Mouse (Mus musculus) midbrain, postnatal 0 days (tissue): ENCODE data around the gene Cryzl1. TPM values are rescaled to one million over a fixed set of nuclear protein-coding genes. Genes with fewer than 3 reads are reported as not detected.

Experiments
- ATAC-seq: fragments of 200-750 bp; cut with Nextera tagmentation; 2 replicates; pipeline ENCODE4 v1.8.0; 2017; ENCODE audit warnings: moderate number of reproducible peaks, mild to moderate bottlenecking, moderate TSS enrichment, moderate library complexity; ENCODE audit not compliant: low FRiP score
- DNase-seq: peaks from one replicate; pipeline ENCODE4 v3.0.0-alpha.2; 2015; ENCODE audit warnings: low spot score
- H3K27ac ChIP-seq: fragments of 300-500 bp; sonication (generic); 2 replicates; pipeline ENCODE4 v1.5.1; 2014; ENCODE audit warnings: low read depth, mild to moderate bottlenecking, low read length, mixed read lengths
- H3K27me3 ChIP-seq: fragments of 300-500 bp; sonication (generic); 2 replicates; pipeline ENCODE4 v1.6.1; 2014; ENCODE audit warnings: low read length, control low read depth, mixed read lengths; ENCODE audit not compliant: insufficient read depth
- H3K36me3 ChIP-seq: fragments of 300-500 bp; sonication (generic); 2 replicates; pipeline ENCODE4 v1.6.1; 2014; ENCODE audit warnings: low read length, control low read depth, mixed read lengths; ENCODE audit not compliant: insufficient read depth
- H3K4me1 ChIP-seq: fragments of 300-500 bp; sonication (generic); 2 replicates; pipeline ENCODE4 v1.6.1; 2014; ENCODE audit warnings: mild to moderate bottlenecking, control low read depth, antibody characterized with exemption, low read length, mixed read lengths; ENCODE audit not compliant: insufficient read depth
- H3K4me2 ChIP-seq: fragments of 300-500 bp; sonication (generic); 2 replicates; pipeline ENCODE4 v1.6.1; 2014; ENCODE audit warnings: low read depth, mild to moderate bottlenecking, low read length, mixed read lengths; ENCODE audit not compliant: poor library complexity, severe bottlenecking
- H3K4me3 ChIP-seq: fragments of 300-500 bp; sonication (generic); 2 replicates; pipeline ENCODE4 v1.5.1; 2014; ENCODE audit warnings: low read depth, mild to moderate bottlenecking, low read length, moderate library complexity
- H3K9ac ChIP-seq: fragments of 300-500 bp; sonication (generic); replicated peaks from 2 replicates; pipeline ENCODE4 v1.6.1; 2014; ENCODE audit warnings: mild to moderate bottlenecking, low read length, moderate library complexity, mixed read lengths; ENCODE audit not compliant: poor library complexity, severe bottlenecking
- H3K9me3 ChIP-seq: fragments of 300-500 bp; sonication (generic); 2 replicates; pipeline ENCODE4 v1.6.1; 2016; ENCODE audit warnings: low read length, control low read depth
- CTCF ChIP-seq: IDR thresholded peaks from 2 replicates; pipeline ENCODE4 v1.5.1; 2016; ENCODE audit warnings: antibody characterized with exemption, mild to moderate bottlenecking
- WGBS: fragments of 180-500 bp; shearing (Covaris S2); extraction: QIAGEN DNeasy Blood & Tissue Kit; methylation state at CpG from one replicate; pipeline ENCODE4 v1.1.7; 2014; 5-methylcytosine and 5-hydroxymethylcytosine counted together
- polyA plus RNA-seq: library from polyadenylated mRNA; unstranded; fragments of >200 nt; fragmentation: Nextera tagmentation; extraction: Ambion mirVana; gene quantifications from 2 replicates; pipeline ENCODE4 v1.2.1, GENCODE M21; 2015
- total RNA-seq: library from RNA; depleted of rRNA; stranded (reverse); fragments of >200 nt; gene quantifications from 2 replicates; pipeline ENCODE4 v1.2.3, GENCODE M21; 2014

The Cryzl1 gene
- total and polyA plus RNA-seq, 2 experiments from 2014 or later: 42.9 to 93.0 TPM

DNA sequence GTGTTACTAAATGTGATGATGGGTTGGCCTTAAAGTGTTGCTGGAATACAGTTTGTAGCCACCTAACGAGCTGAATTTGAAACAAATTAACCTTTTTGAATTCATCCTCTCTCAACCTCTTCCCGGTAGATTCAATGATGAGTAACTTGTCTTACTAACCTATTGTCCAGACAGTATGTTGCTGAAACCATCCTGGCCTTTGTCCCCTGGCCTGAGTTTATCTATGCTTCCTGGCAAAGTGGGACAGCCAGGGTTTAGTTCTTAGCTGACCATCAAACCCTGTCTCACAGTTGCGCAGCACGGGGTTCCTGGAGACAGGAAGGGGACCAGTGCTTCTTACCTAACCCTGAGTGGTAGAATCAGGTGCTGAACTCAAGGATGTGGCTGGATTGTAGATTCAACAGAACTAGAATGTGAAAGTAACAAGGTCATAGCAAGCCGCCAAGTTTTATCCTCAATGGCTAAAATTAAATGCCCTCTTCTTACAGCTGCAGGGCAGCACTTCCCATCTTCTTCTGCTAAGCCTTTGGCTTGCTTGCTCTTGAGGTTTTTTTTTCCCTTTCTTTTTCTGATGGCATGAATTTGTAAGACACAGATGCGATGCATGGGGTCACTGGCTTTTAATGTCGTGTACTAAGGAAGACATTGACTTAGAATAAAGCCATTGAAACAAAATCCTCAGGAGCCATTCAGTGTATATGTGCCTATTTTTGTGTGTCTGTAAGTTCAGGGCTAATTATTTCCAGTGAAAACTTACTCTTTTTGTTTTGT, 7.5 kb upstream of the Cryzl1 start:
- H3K9ac ChIP-seq: no peak overlapping the region
- H3K4me2 ChIP-seq: no peak overlapping the region
- H3K36me3 ChIP-seq: no peaks in the 10 kb centered on the region
- ATAC-seq (no peak), DNase-seq (no peak)
- no peaks in the 10 kb centered on the region for H3K9me3 ChIP-seq
- peaks cover 16% of the 10 kb centered on the region for H3K4me1 ChIP-seq
- 70% methylated on average over 7 of the region's 7 CpGs for WGBS
- no peak overlapping the region for H3K4me3 ChIP-seq
- no peaks in the 10 kb centered on the region for H3K27me3 ChIP-seq
- H3K27ac ChIP-seq: no peak overlapping the region
- TF ChIP-seq CTCF: no peak

DNA sequence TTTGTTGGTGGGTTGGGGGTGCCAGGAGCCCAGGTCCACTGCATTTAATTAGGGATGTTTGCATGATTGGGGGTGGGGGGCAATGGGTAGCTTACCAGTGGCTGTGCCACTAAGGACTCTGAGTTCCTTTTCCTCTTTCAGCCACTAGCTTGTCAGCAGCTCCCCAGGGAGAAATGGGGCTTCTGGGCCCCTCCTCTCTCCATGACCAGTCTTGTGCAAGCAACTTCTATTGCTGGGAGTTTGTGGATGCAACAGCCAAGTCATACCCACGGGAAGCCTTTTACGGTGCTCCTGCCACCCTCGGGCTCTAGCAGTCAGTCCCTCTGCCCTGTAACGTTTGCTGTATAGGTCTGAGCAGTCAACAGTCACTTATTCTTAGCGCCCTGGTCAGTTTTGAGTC, 6.0 kb upstream of the Cryzl1 start:
- no peak for TF ChIP-seq CTCF
- no peak overlapping the region for H3K4me2 ChIP-seq
- no peaks in the 10 kb centered on the region for H3K9me3 ChIP-seq
- WGBS: 59% methylated on average over 5 of the region's 5 CpGs
- H3K36me3 ChIP-seq: no peaks in the 10 kb centered on the region
- peaks cover 18% of the 10 kb centered on the region for H3K4me1 ChIP-seq
- no peaks in the 10 kb centered on the region for H3K27me3 ChIP-seq
- H3K4me3 ChIP-seq: no peak overlapping the region
- ATAC-seq: no peak
- H3K9ac ChIP-seq: no peak overlapping the region
- no peak for DNase-seq
- no peak overlapping the region for H3K27ac ChIP-seq

DNA sequence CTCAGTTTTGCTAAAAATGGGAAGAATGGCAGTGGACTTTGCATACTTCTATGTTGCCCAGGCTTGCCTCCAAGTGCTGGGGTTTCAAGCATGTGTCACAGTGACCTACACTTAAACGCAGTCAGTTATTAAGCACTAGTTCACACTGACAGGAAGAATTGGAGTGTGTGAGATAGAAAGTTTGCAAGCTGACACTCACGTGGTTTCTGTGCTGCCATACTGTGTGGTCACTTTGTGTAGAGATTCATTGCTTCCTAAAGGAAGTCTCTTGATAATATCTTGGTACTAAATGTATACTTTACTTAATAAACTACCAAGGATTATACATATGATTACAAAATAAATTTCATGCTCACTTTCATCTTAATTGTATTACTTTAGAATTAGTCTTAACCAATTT, 4.0 kb upstream of the Cryzl1 start:
- H3K9ac ChIP-seq: no peak overlapping the region
- H3K9me3 ChIP-seq: no peaks in the 10 kb centered on the region
- no peak overlapping the region for H3K4me2 ChIP-seq
- no peak overlapping the region for H3K27ac ChIP-seq
- H3K27me3 ChIP-seq: no peaks in the 10 kb centered on the region
- TF ChIP-seq CTCF: no peak
- H3K4me3 ChIP-seq: no peak overlapping the region
- 77% methylated on average over 2 of the region's 2 CpGs for WGBS
- ATAC-seq (no peak), DNase-seq (no peak)
- no peaks in the 10 kb centered on the region for H3K36me3 ChIP-seq
- H3K4me1 ChIP-seq: peaks cover 18% of the 10 kb centered on the region

DNA sequence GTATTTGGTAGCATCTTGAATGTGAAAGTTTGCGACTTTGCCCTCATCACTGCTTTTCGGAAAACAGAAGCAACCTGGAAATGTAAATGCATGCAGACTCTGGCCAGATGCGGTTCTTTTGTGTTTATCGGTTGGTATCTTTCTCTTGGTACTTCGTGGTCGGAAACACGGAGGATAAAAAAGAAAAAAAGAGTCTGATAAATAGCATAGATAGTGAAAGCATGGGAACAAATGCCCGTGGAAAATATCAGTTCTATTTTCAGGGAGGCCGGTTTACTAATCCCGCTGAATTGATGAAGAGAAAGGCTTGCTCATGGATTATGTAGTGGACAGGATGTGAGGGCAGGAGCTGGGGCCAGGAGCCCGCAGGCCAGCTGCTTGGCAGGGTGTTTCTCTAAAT, 1.7 kb upstream of the Cryzl1 start:
- no peaks in the 10 kb centered on the region for H3K9me3 ChIP-seq
- H3K4me2 ChIP-seq: peak overlapping the region; percentile 70
- H3K4me1 ChIP-seq: peaks cover 22% of the 10 kb centered on the region
- under 1% methylated on average over 11 of the region's 11 CpGs for WGBS
- ATAC-seq (no peak), DNase-seq (no peak)
- peak overlapping the region; percentile 89 for H3K9ac ChIP-seq
- peak overlapping the region; percentile 95 for H3K27ac ChIP-seq
- H3K27me3 ChIP-seq: no peaks in the 10 kb centered on the region
- no peak for TF ChIP-seq CTCF
- H3K36me3 ChIP-seq: no peaks in the 10 kb centered on the region
- peak overlapping the region; percentile 93 for H3K4me3 ChIP-seq

DNA sequence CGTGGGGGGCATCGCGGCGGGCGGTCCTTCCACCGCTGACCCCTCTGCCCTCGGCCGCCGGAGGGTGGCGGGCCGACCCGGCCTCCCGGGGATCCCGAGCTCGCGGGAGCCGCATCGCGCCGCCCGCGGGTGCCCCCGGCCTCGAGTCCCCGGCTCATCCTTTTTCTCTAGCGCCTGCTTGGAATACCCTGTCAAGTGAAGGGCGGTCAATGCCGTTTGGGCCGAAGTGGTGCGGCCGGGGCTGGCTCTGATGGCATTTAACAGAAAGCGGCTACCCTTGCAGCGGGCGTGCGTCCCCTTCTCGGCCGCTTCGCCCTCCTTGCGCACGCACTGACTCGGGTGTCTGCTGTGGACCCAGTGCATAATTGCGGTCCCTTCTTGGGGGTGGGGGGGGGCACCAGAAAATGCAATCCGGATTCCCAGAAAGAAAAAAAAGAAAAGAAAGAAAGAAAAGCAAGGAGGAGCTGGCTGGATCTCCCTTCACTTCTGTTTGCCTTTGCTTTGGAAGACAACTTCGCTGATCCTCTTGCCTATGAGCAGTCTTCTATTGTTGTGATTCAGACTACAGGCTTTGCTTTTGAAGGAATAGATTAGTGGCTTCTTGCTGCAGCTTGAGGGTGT, 1.2 kb upstream of the Cryzl1 start:
- no peak for TF ChIP-seq CTCF
- no peak for ATAC-seq

DNA sequence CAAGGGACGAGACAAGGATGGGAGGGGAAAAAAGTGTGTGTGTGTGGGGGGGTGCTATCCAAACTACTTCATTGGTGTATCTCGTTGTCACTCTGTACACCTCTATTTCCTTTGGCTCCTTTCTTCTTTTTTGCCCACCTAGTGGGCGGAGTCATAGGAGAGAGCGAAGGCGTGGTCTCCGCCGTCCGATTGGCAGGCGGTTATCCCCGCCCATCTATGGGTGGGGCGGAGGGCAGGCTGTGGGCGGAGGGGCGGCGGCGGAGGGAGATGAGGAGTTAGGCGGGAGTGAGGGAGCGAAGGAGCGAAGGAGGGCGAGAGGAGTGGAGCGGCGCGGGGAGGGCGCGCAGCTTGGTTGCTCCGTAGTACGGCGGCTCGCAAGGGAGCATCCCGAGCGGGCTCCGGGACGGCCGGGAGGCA, 299 bp upstream of the Cryzl1 start, which contains the start of gene Itsn1:
Gene Itsn1, plus strand, starts transcription at position 216 of the 417 bp plus-strand sequence.
- H3K4me2 ChIP-seq: peak within 1 kb of the TSS; percentile 70
- WGBS: under 1% methylated on average over 22 of the region's 33 CpGs
- peak; percentile 99 for DNase-seq
- peak; percentile 28 for TF ChIP-seq CTCF
- H3K27ac ChIP-seq: peak within 1 kb of the TSS; percentile 95
- peaks cover 22% of the 10 kb centered on the region for H3K4me1 ChIP-seq
- H3K36me3 ChIP-seq: no peaks in the 10 kb centered on the region
- H3K9ac ChIP-seq: peak within 1 kb of the TSS; percentile 89
- peak within 1 kb of the TSS; percentile 93 for H3K4me3 ChIP-seq
- H3K27me3 ChIP-seq: no peaks in the 10 kb centered on the region
- no peaks in the 10 kb centered on the region for H3K9me3 ChIP-seq
- ATAC-seq: peak; percentile 95

More for the DNA sequence above, 1.2 kb upstream of the Cryzl1 start:
- H3K27ac ChIP-seq: peak overlapping the region; percentile 95
- DNase-seq: peak; percentile 45
- H3K4me1 ChIP-seq: peaks cover 22% of the 10 kb centered on the region
- H3K4me3 ChIP-seq: peak overlapping the region; percentile 93
- WGBS: 0% methylated on average over 41 of the region's 44 CpGs
- H3K27me3 ChIP-seq: no peaks in the 10 kb centered on the region
- H3K4me2 ChIP-seq: peak overlapping the region; percentile 70
- no peaks in the 10 kb centered on the region for H3K36me3 ChIP-seq
- peak overlapping the region; percentile 89 for H3K9ac ChIP-seq
- H3K9me3 ChIP-seq: no peaks in the 10 kb centered on the region
